Mouse (Mus musculus): ENCODE measurements at regions not wholly inside any gene's neighbourhood (a gene's known extent, or its start where the extent isn't known, plus 50 kb on each side); places are given as distances from the start of the nearest gene placed in this dataset.

GRCm38 (mm10) chr4:131118586-131118985 is 174.4 kb downstream of the Matn1 start:
- no peak overlapping the region for H3K9ac ChIP-seq (ENCODE audit: low read depth, low read length)
- no peaks in the 10 kb centered on the region for H3K4me1 ChIP-seq (replicated peaks; ENCODE audit: control insufficient read depth, insufficient read depth, low read length)
- no peaks in the 10 kb centered on the region for H3K27me3 ChIP-seq (replicated peaks; ENCODE audit: control insufficient read depth, insufficient read depth, low read length)
- no peaks in the 10 kb centered on the region for H3K36me3 ChIP-seq (ENCODE audit: control insufficient read depth, insufficient read depth)
- H3K27ac ChIP-seq (ENCODE audit: low read depth, low read length): no peak overlapping the region
- no peak for TF ChIP-seq CTCF (IDR thresholded peaks at IDR 0.05; ENCODE audit: low read depth)
- H3K4me2 ChIP-seq (replicated peaks; ENCODE audit: low read depth): no peak overlapping the region
- H3K4me3 ChIP-seq (ENCODE audit: low read depth, low read length): no peak overlapping the region
- 82% methylated on average over 4 of the region's 4 CpGs for WGBS
- H3K9me3 ChIP-seq (ENCODE audit: control insufficient read depth): no peaks in the 10 kb centered on the region
- no peak for ATAC-seq

GRCm38 (mm10) chr4:131119621-131120020 is 175.4 kb downstream of the Matn1 start:
- no peaks in the 10 kb centered on the region for H3K4me1 ChIP-seq (replicated peaks; ENCODE audit: control insufficient read depth, insufficient read depth, low read length)
- TF ChIP-seq CTCF (IDR thresholded peaks at IDR 0.05; ENCODE audit: low read depth): no peak
- no peak overlapping the region for H3K9ac ChIP-seq (ENCODE audit: low read depth, low read length)
- H3K36me3 ChIP-seq (ENCODE audit: control insufficient read depth, insufficient read depth): no peaks in the 10 kb centered on the region
- no peak for ATAC-seq
- no peak overlapping the region for H3K4me2 ChIP-seq (replicated peaks; ENCODE audit: low read depth)
- 88% methylated on average over 2 of the region's 2 CpGs for WGBS
- H3K9me3 ChIP-seq (ENCODE audit: control insufficient read depth): no peaks in the 10 kb centered on the region
- H3K4me3 ChIP-seq (ENCODE audit: low read depth, low read length): no peak overlapping the region
- H3K27me3 ChIP-seq (replicated peaks; ENCODE audit: control insufficient read depth, insufficient read depth, low read length): no peaks in the 10 kb centered on the region
- H3K27ac ChIP-seq (ENCODE audit: low read depth, low read length): no peak overlapping the region

GRCm38 (mm10) chr4:131120680-131121079 is 176.5 kb downstream of the Matn1 start:
- Histone ChIP-seq H3K27me3 (replicated peaks; ENCODE audit: control insufficient read depth, insufficient read depth, low read length) (no peaks in the 10 kb centered on the region), H3K4me2 (replicated peaks; ENCODE audit: low read depth) (no peak overlapping the region), H3K9ac (ENCODE audit: low read depth, low read length) (no peak overlapping the region), H3K4me1 (replicated peaks; ENCODE audit: control insufficient read depth, insufficient read depth, low read length) (no peaks in the 10 kb centered on the region), H3K4me3 (ENCODE audit: low read depth, low read length) (no peak overlapping the region), H3K27ac (ENCODE audit: low read depth, low read length) (no peak overlapping the region), H3K36me3 (ENCODE audit: control insufficient read depth, insufficient read depth) (no peaks in the 10 kb centered on the region), H3K9me3 (ENCODE audit: control insufficient read depth) (no peaks in the 10 kb centered on the region)
- WGBS: 81% methylated on average over 5 of the region's 5 CpGs
- ATAC-seq: no peak
- no peak for TF ChIP-seq CTCF (IDR thresholded peaks at IDR 0.05; ENCODE audit: low read depth)

- no peaks in the 10 kb centered on the region for H3K4me1 ChIP-seq (replicated peaks; ENCODE audit: control insufficient read depth, insufficient read depth, low read length)
- no peak for TF ChIP-seq CTCF (IDR thresholded peaks at IDR 0.05; ENCODE audit: low read depth)
- no peak overlapping the region for H3K4me3 ChIP-seq (ENCODE audit: low read depth, low read length)
- WGBS: 53% methylated on average over 7 of the region's 7 CpGs
- no peaks in the 10 kb centered on the region for H3K9me3 ChIP-seq (ENCODE audit: control insufficient read depth)
- no peak for ATAC-seq
- no peak overlapping the region for H3K4me2 ChIP-seq (replicated peaks; ENCODE audit: low read depth)
- H3K27ac ChIP-seq (ENCODE audit: low read depth, low read length): no peak overlapping the region
- H3K27me3 ChIP-seq (replicated peaks; ENCODE audit: control insufficient read depth, insufficient read depth, low read length): no peaks in the 10 kb centered on the region
- H3K9ac ChIP-seq (ENCODE audit: low read depth, low read length): no peak overlapping the region
- no peaks in the 10 kb centered on the region for H3K36me3 ChIP-seq (ENCODE audit: control insufficient read depth, insufficient read depth)
These were observed 181.8 kb downstream of the Matn1 start for GRCm38 (mm10) chr4:131125975-131126374.

GRCm38 (mm10) chr4:131126901-131127300 is 182.7 kb downstream of the Matn1 start:
- no peak for ATAC-seq
- 73% methylated on average over 6 of the region's 6 CpGs for WGBS
- H3K27me3 ChIP-seq (replicated peaks; ENCODE audit: control insufficient read depth, insufficient read depth, low read length): no peaks in the 10 kb centered on the region

GRCm38 (mm10) chr4:131128646-131129045 is 184.5 kb downstream of the Matn1 start:
- 33% methylated on average over 3 of the region's 3 CpGs for WGBS
- ATAC-seq: no peak
- no peak overlapping the region for H3K9ac ChIP-seq (ENCODE audit: low read depth, low read length)
- no peaks in the 10 kb centered on the region for H3K9me3 ChIP-seq (ENCODE audit: control insufficient read depth)
- TF ChIP-seq CTCF (IDR thresholded peaks at IDR 0.05; ENCODE audit: low read depth): no peak
- H3K27me3 ChIP-seq (replicated peaks; ENCODE audit: control insufficient read depth, insufficient read depth, low read length): no peaks in the 10 kb centered on the region
- H3K4me2 ChIP-seq (replicated peaks; ENCODE audit: low read depth): no peak overlapping the region
- no peaks in the 10 kb centered on the region for H3K36me3 ChIP-seq (ENCODE audit: control insufficient read depth, insufficient read depth)
- no peak overlapping the region for H3K27ac ChIP-seq (ENCODE audit: low read depth, low read length)
- H3K4me3 ChIP-seq (ENCODE audit: low read depth, low read length): no peak overlapping the region
- H3K4me1 ChIP-seq (replicated peaks; ENCODE audit: control insufficient read depth, insufficient read depth, low read length): no peaks in the 10 kb centered on the region

More at GRCm38 (mm10) chr4:131126901-131127300, 182.7 kb downstream of the Matn1 start:
- no peak for TF ChIP-seq CTCF (IDR thresholded peaks at IDR 0.05; ENCODE audit: low read depth)
- Histone ChIP-seq H3K4me3 (ENCODE audit: low read depth, low read length) (no peak overlapping the region), H3K4me1 (replicated peaks; ENCODE audit: control insufficient read depth, insufficient read depth, low read length) (no peaks in the 10 kb centered on the region), H3K9ac (ENCODE audit: low read depth, low read length) (no peak overlapping the region), H3K27ac (ENCODE audit: low read depth, low read length) (no peak overlapping the region), H3K36me3 (ENCODE audit: control insufficient read depth, insufficient read depth) (no peaks in the 10 kb centered on the region), H3K9me3 (ENCODE audit: control insufficient read depth) (no peaks in the 10 kb centered on the region), H3K4me2 (replicated peaks; ENCODE audit: low read depth) (no peak overlapping the region)

- H3K4me3 ChIP-seq (ENCODE audit: low read depth, low read length): no peak overlapping the region
- no peak for ATAC-seq
- H3K27ac ChIP-seq (ENCODE audit: low read depth, low read length): no peak overlapping the region
- H3K36me3 ChIP-seq (ENCODE audit: control insufficient read depth, insufficient read depth): no peaks in the 10 kb centered on the region
- 10% methylated on average over 1 of the region's 1 CpGs for WGBS
- H3K9ac ChIP-seq (ENCODE audit: low read depth, low read length): no peak overlapping the region
- H3K4me2 ChIP-seq (replicated peaks; ENCODE audit: low read depth): no peak overlapping the region
- no peaks in the 10 kb centered on the region for H3K27me3 ChIP-seq (replicated peaks; ENCODE audit: control insufficient read depth, insufficient read depth, low read length)
- H3K4me1 ChIP-seq (replicated peaks; ENCODE audit: control insufficient read depth, insufficient read depth, low read length): no peaks in the 10 kb centered on the region
- no peak for TF ChIP-seq CTCF (IDR thresholded peaks at IDR 0.05; ENCODE audit: low read depth)
- no peaks in the 10 kb centered on the region for H3K9me3 ChIP-seq (ENCODE audit: control insufficient read depth)
These were observed 188.0 kb downstream of the Matn1 start for GRCm38 (mm10) chr4:131132201-131132600.

All from intestine, postnatal 0 days (tissue).